Mouse (Mus musculus) limb, embryonic 14.5 days (tissue): ENCODE results near the gene Selenos. TPM values are rescaled to one million over a fixed set of nuclear protein-coding genes. Genes with fewer than 3 reads are reported as not detected.

Experiments used
- ATAC-seq: fragments of 200-750 bp; cut with Nextera tagmentation; 2 replicates; pipeline ENCODE4 v1.8.0; 2017; ENCODE audit warnings: low read depth, moderate number of reproducible peaks, moderate TSS enrichment; ENCODE audit not compliant: low FRiP score
- DNase-seq: peaks from one replicate; pipeline ENCODE4 v3.0.0-alpha.2; 2015; ENCODE audit warnings: low spot score
- H3K27ac ChIP-seq: fragments of 300-500 bp; sonication (generic); replicated peaks from 2 replicates; pipeline ENCODE4 v1.5.1; 2014; ENCODE audit warnings: low read depth, mild to moderate bottlenecking, low read length, moderate library complexity, mixed read lengths
- H3K27me3 ChIP-seq: fragments of 300-500 bp; sonication (generic); 2 replicates; pipeline ENCODE4 v1.6.1; 2014; ENCODE audit warnings: low read length, mixed read lengths; ENCODE audit not compliant: control insufficient read depth, insufficient read depth
- H3K36me3 ChIP-seq: fragments of 300-500 bp; sonication (generic); 2 replicates; pipeline ENCODE4 v1.6.1; 2014; ENCODE audit warnings: mild to moderate bottlenecking, low read length, moderate library complexity, mixed read lengths; ENCODE audit not compliant: control insufficient read depth, insufficient read depth
- H3K4me1 ChIP-seq: fragments of 300-500 bp; sonication (generic); 2 replicates; pipeline ENCODE4 v1.6.1; 2014; ENCODE audit warnings: antibody characterized with exemption, low read length, mixed read lengths; ENCODE audit not compliant: control insufficient read depth, insufficient read depth
- H3K4me2 ChIP-seq: fragments of 300-500 bp; sonication (generic); replicated peaks from 2 replicates; pipeline ENCODE4 v1.6.1; 2014; ENCODE audit warnings: low read depth, mild to moderate bottlenecking, low read length, moderate library complexity; ENCODE audit not compliant: severe bottlenecking
- H3K4me3 ChIP-seq: fragments of 300-500 bp; sonication (generic); replicated peaks from 2 replicates; pipeline ENCODE4 v1.5.1; 2014; ENCODE audit warnings: low read length
- H3K9ac ChIP-seq: fragments of 300-500 bp; sonication (generic); 2 replicates; pipeline ENCODE4 v1.6.1; 2014; ENCODE audit warnings: mild to moderate bottlenecking, low read depth, low read length, moderate library complexity; ENCODE audit not compliant: severe bottlenecking
- H3K9me3 ChIP-seq: fragments of 300-500 bp; sonication (generic); 2 replicates; pipeline ENCODE4 v1.6.1; 2016; ENCODE audit warnings: low read length; ENCODE audit not compliant: control insufficient read depth
- POLR2A ChIP-seq: fragments of 200-500 bp; IDR thresholded peaks from 2 replicates; pipeline ENCODE4 v1.8.0; 2012; ENCODE audit warnings: inconsistent platforms, mild to moderate bottlenecking, moderate library complexity, borderline replicate concordance; ENCODE audit not compliant: insufficient read depth, insufficient read length; ENCODE audit errors: extremely low read depth
- WGBS: fragments of 180-500 bp; shearing (Covaris S2); extraction: QIAGEN DNeasy Blood & Tissue Kit; methylation state at CpG from one replicate; pipeline ENCODE4 v1.1.7; 2014; 5-methylcytosine and 5-hydroxymethylcytosine counted together
- polyA plus RNA-seq, 2 experiments: library from polyadenylated mRNA; depleted of rRNA in 1 of 2; stranded (reverse) in 1 of 2; unstranded in 1 of 2; fragments of >200 nt; fragmentation: Nextera tagmentation in 1 of 2; extraction: Ambion mirVana in 1 of 2; gene quantifications; 2 replicates each; pipeline versions ENCODE4 v1.2.1 to v1.2.3; 2012 to 2014

Selenos gene
- polyA plus RNA-seq, 2 experiments: 113 to 139 TPM

- H3K4me3 ChIP-seq: no peak overlapping the region
- H3K27ac ChIP-seq: no peak overlapping the region
- ATAC-seq: no peak
- TF ChIP-seq POLR2A: no peak
- DNase-seq: no peak
- no peak overlapping the region for H3K9ac ChIP-seq
- peaks cover 5% of the 10 kb centered on the region; the same call in 1 of the 2 replicates for H3K36me3 ChIP-seq
- H3K9me3 ChIP-seq: no peaks in the 10 kb centered on the region
- no peaks in the 10 kb centered on the region for H3K27me3 ChIP-seq
- H3K4me1 ChIP-seq: peaks cover 26% of the 10 kb centered on the region
- H3K4me2 ChIP-seq: no peak overlapping the region
- 90% methylated on average over 11 of the region's 11 CpGs for WGBS
Measured at GRCm38 (mm10) chr7:66115821-66116343, 36.4 kb downstream of the Selenos start.

DNA sequence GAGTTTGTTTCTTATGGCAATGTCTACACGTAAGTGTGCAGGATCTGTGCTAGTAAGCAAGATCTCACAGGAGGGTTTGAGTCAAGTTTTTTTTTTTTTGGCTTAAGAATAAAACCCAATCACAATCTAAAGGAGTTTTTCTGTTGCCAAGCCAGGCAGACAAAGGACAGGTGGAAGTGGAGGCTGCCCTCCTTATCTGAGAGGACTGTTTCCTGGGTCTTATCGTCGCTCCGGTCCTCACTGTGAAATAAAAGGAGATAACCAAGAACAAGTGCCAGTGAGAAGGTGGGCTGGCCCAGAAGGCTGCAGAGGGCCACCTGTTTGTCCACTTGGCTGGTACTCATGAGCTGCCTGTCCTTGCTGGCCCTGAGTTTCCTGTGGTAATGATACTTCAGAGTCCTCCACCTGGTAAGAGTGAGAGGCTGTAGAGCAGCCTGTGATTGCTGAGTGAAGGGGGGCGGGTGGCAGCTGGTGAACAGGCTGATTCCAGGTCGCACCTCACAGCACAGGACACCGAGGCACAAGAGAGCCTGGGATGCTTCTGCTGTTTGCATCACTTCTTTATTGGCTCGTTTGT, 37.5 kb downstream of the Selenos start:
- no peak for DNase-seq
- H3K4me2 ChIP-seq: no peak overlapping the region
- WGBS: 68% methylated on average over 8 of the region's 8 CpGs

GRCm38 (mm10) chr7:66118046-66118445, 38.6 kb downstream of the Selenos start:
- Histone ChIP-seq H3K4me1 (peaks cover 37% of the 10 kb centered on the region), H3K36me3 (peaks cover 5% of the 10 kb centered on the region; the same call in 1 of the 2 replicates), H3K4me3 (no peak overlapping the region), H3K27ac (no peak overlapping the region), H3K27me3 (no peaks in the 10 kb centered on the region), H3K9me3 (no peaks in the 10 kb centered on the region), H3K9ac (no peak overlapping the region), H3K4me2 (no peak overlapping the region)
- no peak for ATAC-seq
- 79% methylated on average over 3 of the region's 3 CpGs for WGBS
- no peak for DNase-seq
- TF ChIP-seq POLR2A: no peak

More for the DNA sequence above, 37.5 kb downstream of the Selenos start:
- no peaks in the 10 kb centered on the region for H3K27me3 ChIP-seq
- H3K9ac ChIP-seq: no peak overlapping the region
- peaks cover 5% of the 10 kb centered on the region; the same call in 1 of the 2 replicates for H3K36me3 ChIP-seq
- H3K4me3 ChIP-seq: no peak overlapping the region
- peaks cover 33% of the 10 kb centered on the region for H3K4me1 ChIP-seq
- H3K9me3 ChIP-seq: no peaks in the 10 kb centered on the region
- ATAC-seq: no peak
- no peak for TF ChIP-seq POLR2A
- H3K27ac ChIP-seq: no peak overlapping the region

- Histone ChIP-seq H3K9ac (no peak overlapping the region), H3K4me3 (no peak overlapping the region), H3K36me3 (0 out of 2 replicates have a peak, but pooled peaks cover 5% of the 10 kb centered on the region), H3K4me1 (peaks cover 37% of the 10 kb centered on the region), H3K27ac (no peak overlapping the region), H3K9me3 (no peaks in the 10 kb centered on the region), H3K4me2 (no peak overlapping the region), H3K27me3 (no peaks in the 10 kb centered on the region)
- WGBS: 68% methylated on average over 7 of the region's 7 CpGs
- DNase-seq: no peak
- no peak for ATAC-seq
- no peak for TF ChIP-seq POLR2A
Measured at GRCm38 (mm10) chr7:66118796-66119195, 39.3 kb downstream of the Selenos start.

DNA sequence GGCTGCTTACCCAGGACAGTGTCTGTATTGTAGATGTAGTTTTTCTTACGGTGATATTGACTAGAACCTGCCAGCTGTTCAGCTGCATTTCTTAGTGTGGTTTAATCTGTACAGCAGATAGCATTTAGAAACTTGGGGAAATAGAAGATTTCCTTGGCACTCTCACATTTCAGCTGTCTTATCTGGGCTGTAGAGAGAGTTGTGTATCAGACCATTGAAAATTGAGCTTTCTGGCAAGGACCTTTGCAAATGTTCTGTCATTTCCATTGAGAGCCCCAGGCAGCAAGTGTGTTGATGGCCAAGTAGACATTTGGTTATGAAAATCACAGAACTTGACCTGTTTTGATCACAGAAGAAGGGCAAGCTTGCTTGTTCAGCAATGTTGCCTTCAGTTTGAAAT, 40.7 kb downstream of the Selenos start:
- H3K9me3 ChIP-seq: no peaks in the 10 kb centered on the region
- 56% methylated on average over 1 of the region's 1 CpGs for WGBS
- peaks cover 35% of the 10 kb centered on the region for H3K4me1 ChIP-seq
- peaks cover 4% of the 10 kb centered on the region; the same call in 1 of the 2 replicates for H3K36me3 ChIP-seq
- H3K27me3 ChIP-seq: no peaks in the 10 kb centered on the region
- no peak overlapping the region for H3K4me2 ChIP-seq
- DNase-seq (no peak), ATAC-seq (peak; percentile 6; the same call in 1 of the 2 replicates)
- no peak overlapping the region for H3K9ac ChIP-seq
- no peak overlapping the region for H3K27ac ChIP-seq
- no peak for TF ChIP-seq POLR2A
- no peak overlapping the region for H3K4me3 ChIP-seq
